Mouse (Mus musculus) stomach, postnatal 0 days (tissue): Measurements from ENCODE around the gene Cryba4. TPM values are rescaled to one million over a fixed set of nuclear protein-coding genes. Genes with fewer than 3 reads are reported as not detected.

Experiments
- ATAC-seq: fragments of 200-750 bp; cut with Nextera tagmentation; 2 replicates; pipeline ENCODE4 v1.8.0; 2017; ENCODE audit not compliant: low FRiP score, low TSS enrichment
- DNase-seq: peaks from one replicate; pipeline ENCODE4 v3.0.0-alpha.2; 2016; ENCODE audit warnings: low spot score
- H3K27ac ChIP-seq: fragments of 300-500 bp; sonication (generic); replicated peaks from 2 replicates; pipeline ENCODE4 v1.5.1; 2014; ENCODE audit warnings: mild to moderate bottlenecking, control low read depth
- H3K27me3 ChIP-seq: fragments of 300-500 bp; sonication (generic); 2 replicates; pipeline ENCODE4 v1.6.1; 2014; ENCODE audit warnings: low read length; ENCODE audit not compliant: control insufficient read depth, insufficient read depth
- H3K36me3 ChIP-seq: fragments of 300-500 bp; sonication (generic); 2 replicates; pipeline ENCODE4 v1.6.1; 2014; ENCODE audit warnings: low read length, mixed read lengths; ENCODE audit not compliant: control insufficient read depth, insufficient read depth
- H3K4me1 ChIP-seq: fragments of 300-500 bp; sonication (generic); replicated peaks from 2 replicates; pipeline ENCODE4 v1.6.1; 2014; ENCODE audit warnings: antibody characterized with exemption; ENCODE audit not compliant: control insufficient read depth, insufficient read depth
- H3K4me2 ChIP-seq: fragments of 300-500 bp; sonication (generic); replicated peaks from 2 replicates; pipeline ENCODE4 v1.6.1; 2014; ENCODE audit warnings: low read depth, mild to moderate bottlenecking, control low read depth, moderate library complexity
- H3K4me3 ChIP-seq: fragments of 300-500 bp; sonication (generic); 2 replicates; pipeline ENCODE4 v1.5.1; 2014; ENCODE audit warnings: low read depth, low read length, control low read depth
- H3K9ac ChIP-seq: fragments of 300-500 bp; sonication (generic); 2 replicates; pipeline ENCODE4 v1.6.1; 2014; ENCODE audit warnings: mild to moderate bottlenecking, low read length, control low read depth, mixed read lengths
- H3K9me3 ChIP-seq: fragments of 300-500 bp; sonication (generic); 2 replicates; pipeline ENCODE4 v1.6.1; 2016; ENCODE audit warnings: low read length; ENCODE audit not compliant: control insufficient read depth
- CTCF ChIP-seq: IDR thresholded peaks from 2 replicates; pipeline ENCODE4 v1.5.1; 2016; ENCODE audit warnings: antibody characterized with exemption, low read depth, mild to moderate bottlenecking, moderate library complexity
- EP300 ChIP-seq: optimal IDR thresholded peaks from 2 replicates; pipeline ENCODE3; 2016; ENCODE audit warnings: antibody characterized with exemption
- WGBS: fragments of 180-500 bp; shearing (Covaris S2); extraction: QIAGEN DNeasy Blood & Tissue Kit; methylation state at CpG from one replicate; pipeline ENCODE4 v1.1.7; 2014; 5-methylcytosine and 5-hydroxymethylcytosine counted together
- polyA plus RNA-seq: library from polyadenylated mRNA; unstranded; fragments of >200 nt; fragmentation: Nextera tagmentation; extraction: Ambion mirVana; gene quantifications from 2 replicates; pipeline ENCODE4 v1.2.1, GENCODE M21; 2015

Gene Cryba4
- polyA plus RNA-seq, 1 experiment from 2014 or later: 2.2 TPM

GRCm38 (mm10) chr5:112214419-112214818 is 37.9 kb downstream of the Cryba4 start:
- H3K27ac ChIP-seq: no peak overlapping the region
- no peak overlapping the region for H3K4me2 ChIP-seq
- no peaks in the 10 kb centered on the region for H3K9me3 ChIP-seq
- WGBS: 8% methylated on average over 10 of the region's 10 CpGs
- peak; percentile 73 for DNase-seq
- no peaks in the 10 kb centered on the region for H3K27me3 ChIP-seq
- no peaks in the 10 kb centered on the region for H3K36me3 ChIP-seq
- H3K4me1 ChIP-seq: no peaks in the 10 kb centered on the region
- TF ChIP-seq EP300 (no peak), CTCF (peak; percentile 78)
- 0 out of 2 replicates have a peak, but pooled peaks have one; percentile 17 for ATAC-seq
- H3K4me3 ChIP-seq: no peak overlapping the region
- no peak overlapping the region for H3K9ac ChIP-seq

GRCm38 (mm10) chr5:112213331-112214240 is 38.7 kb downstream of the Cryba4 start:
- TF ChIP-seq EP300 (no peak), CTCF (no peak)
- Histone ChIP-seq H3K4me3 (no peak overlapping the region), H3K36me3 (no peaks in the 10 kb centered on the region), H3K27ac (no peak overlapping the region), H3K9ac (no peak overlapping the region), H3K27me3 (no peaks in the 10 kb centered on the region), H3K4me2 (no peak overlapping the region), H3K4me1 (no peaks in the 10 kb centered on the region), H3K9me3 (no peaks in the 10 kb centered on the region)
- DNase-seq (no peak), ATAC-seq (no peak)
- WGBS: 47% methylated on average over 19 of the region's 19 CpGs

- no peak for DNase-seq
Measured at GRCm38 (mm10) chr5:112212711-112213264, 39.5 kb downstream of the Cryba4 start.

GRCm38 (mm10) chr5:112211911-112212310 is 40.4 kb downstream of the Cryba4 start:
- no peaks in the 10 kb centered on the region for H3K27me3 ChIP-seq
- no peaks in the 10 kb centered on the region for H3K36me3 ChIP-seq
- TF ChIP-seq EP300 (no peak), CTCF (no peak)
- 85% methylated on average over 7 of the region's 7 CpGs for WGBS
- DNase-seq: no peak
- H3K9me3 ChIP-seq: no peaks in the 10 kb centered on the region
- ATAC-seq: no peak
- no peak overlapping the region for H3K4me3 ChIP-seq
- H3K9ac ChIP-seq: no peak overlapping the region
- H3K27ac ChIP-seq: no peak overlapping the region
- H3K4me2 ChIP-seq: no peak overlapping the region
- H3K4me1 ChIP-seq: no peaks in the 10 kb centered on the region

More at GRCm38 (mm10) chr5:112212711-112213264, 39.5 kb downstream of the Cryba4 start:
- Histone ChIP-seq H3K27ac (no peak overlapping the region), H3K27me3 (no peaks in the 10 kb centered on the region), H3K9ac (no peak overlapping the region), H3K4me3 (no peak overlapping the region), H3K36me3 (no peaks in the 10 kb centered on the region), H3K9me3 (no peaks in the 10 kb centered on the region), H3K4me2 (no peak overlapping the region), H3K4me1 (no peaks in the 10 kb centered on the region)
- ATAC-seq: no peak
- WGBS: 75% methylated on average over 6 of the region's 6 CpGs
- TF ChIP-seq EP300 (no peak), CTCF (no peak)

- ATAC-seq (peak; percentile 50; the same call in 1 of the 2 replicates), DNase-seq (peak; percentile 66)
- Histone ChIP-seq H3K36me3 (no peaks in the 10 kb centered on the region), H3K9me3 (no peaks in the 10 kb centered on the region), H3K4me3 (no peak overlapping the region), H3K4me1 (no peaks in the 10 kb centered on the region), H3K27ac (no peak overlapping the region), H3K9ac (no peak overlapping the region), H3K4me2 (no peak overlapping the region), H3K27me3 (no peaks in the 10 kb centered on the region)
- TF ChIP-seq EP300 (no peak), CTCF (peak; percentile 93)
- 35% methylated on average over 8 of the region's 8 CpGs for WGBS
Measured at GRCm38 (mm10) chr5:112210104-112210503, 42.2 kb downstream of the Cryba4 start.

- Histone ChIP-seq H3K4me3 (no peak overlapping the region), H3K27ac (no peak overlapping the region), H3K9ac (no peak overlapping the region), H3K4me2 (no peak overlapping the region), H3K4me1 (no peaks in the 10 kb centered on the region), H3K36me3 (no peaks in the 10 kb centered on the region), H3K9me3 (no peaks in the 10 kb centered on the region), H3K27me3 (no peaks in the 10 kb centered on the region)
- no peak for ATAC-seq
- TF ChIP-seq CTCF (no peak), EP300 (no peak)
- no peak for DNase-seq
- whole genome bisulfite sequencing: 33% methylated on average over 4 of the region's 4 CpGs
Measured at GRCm38 (mm10) chr5:112208321-112208720, 44.0 kb downstream of the Cryba4 start.
